Mouse (Mus musculus) c-Kit-negative CD71-positive TER-119-positive erythroid progenitor cells, embryonic 14.5 days (primary cell): ENCODE measurements around the gene Cdca8.

Experiments
- DNase-seq: peaks from one replicate; pipeline ENCODE4 v3.0.0-alpha.2; 2013; ENCODE audit warnings: low read depth, low spot score

Gene Cdca8

DNA sequence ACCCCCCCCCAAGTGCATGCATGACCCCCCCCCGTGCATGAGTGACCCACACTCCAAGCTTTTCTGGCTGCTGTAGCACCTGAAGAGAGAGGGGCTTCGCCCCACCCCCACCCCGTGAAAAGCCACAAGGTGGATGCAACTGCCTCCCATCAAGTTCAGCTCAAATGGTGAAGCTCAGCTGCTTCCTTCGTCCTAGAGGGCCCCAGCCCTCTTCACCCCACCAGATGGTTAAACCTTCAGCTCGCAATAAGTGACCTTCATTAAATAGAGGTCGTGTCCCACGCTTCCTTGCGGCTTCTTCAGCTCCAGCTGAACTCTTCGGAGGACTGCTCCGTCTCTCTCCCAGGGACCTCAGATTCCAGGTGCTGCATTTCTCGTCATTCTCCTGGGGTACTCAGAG, 58.5 kb downstream of the Cdca8 start, which contains the start of gene Epha10:
Epha10 (plus strand) TSS at position 301 of the 400 bp plus-strand sequence.
- DNase-seq, result no peak

- DNase-seq, result no peak
Observed at GRCm38 (mm10) chr4:124872719-124873118, 66.4 kb downstream of the Cdca8 start.
